Mouse (Mus musculus): Measurements from ENCODE around the gene Mrpl19. TPM values are rescaled to one million over a fixed set of nuclear protein-coding genes. Genes with fewer than 3 reads are reported as not detected.

Mrpl19 gene
- total RNA-seq, 2 experiments from 2014 or later = 35.4 to 37.4 TPM

- DNase-seq (ENCODE audit: low spot score in 2 of 2) = no peak
Observed at GRCm38 (mm10) chr6:81941718-81942117, 24.0 kb downstream of the Mrpl19 start.

GRCm38 (mm10) chr6:81933281-81933680 is 32.5 kb downstream of the Mrpl19 start:
- no peak for DNase-seq (ENCODE audit: low spot score in 2 of 2)

GRCm38 (mm10) chr6:81929402-81929801 is 36.4 kb downstream of the Mrpl19 start:
- no peak for DNase-seq (ENCODE audit: low spot score in 2 of 2)

GRCm38 (mm10) chr6:81924304-81924703 is 41.5 kb downstream of the Mrpl19 start:
- no peak for DNase-seq (ENCODE audit: low spot score in 2 of 2)

GRCm38 (mm10) chr6:81923523-81924142 is 42.1 kb downstream of the Mrpl19 start, which contains the start of gene Gcfc2:
TSS of gene Gcfc2 (plus strand) at chr6:81923669.
- peak; percentile 99 for DNase-seq (ENCODE audit: low spot score in 2 of 2)

- no peak for DNase-seq (ENCODE audit: low spot score in 2 of 2)
Observed at GRCm38 (mm10) chr6:81912177-81912576, 53.6 kb downstream of the Mrpl19 start.

GRCm38 (mm10) chr6:81911713-81912112 is 54.0 kb downstream of the Mrpl19 start:
- no peak for DNase-seq (ENCODE audit: low spot score in 2 of 2)

GRCm38 (mm10) chr6:81911244-81911643 is 54.5 kb downstream of the Mrpl19 start:
- DNase-seq (ENCODE audit: low spot score in 2 of 2) = no peak

GRCm38 (mm10) chr6:81910302-81910855 is 55.4 kb downstream of the Mrpl19 start:
- no peak for DNase-seq (ENCODE audit: low spot score in 2 of 2)

Other genes starting within 250 kb of the Mrpl19 start
- 1 to 10 TPM; 6.2 to 7.0 TPM for gene Gcfc2, start 42.3 kb downstream of the Mrpl19 start, total RNA-seq (2021)
- gene Eva1a, start 75.1 kb upstream of the Mrpl19 start, total RNA-seq (2021) = 1 to 10 TPM; 2.6 to 2.8 TPM

Data from adrenal gland, adult 18-20 months (tissue).